Mouse (Mus musculus): ENCODE results near the gene Nog.

Gene Nog

DNA sequence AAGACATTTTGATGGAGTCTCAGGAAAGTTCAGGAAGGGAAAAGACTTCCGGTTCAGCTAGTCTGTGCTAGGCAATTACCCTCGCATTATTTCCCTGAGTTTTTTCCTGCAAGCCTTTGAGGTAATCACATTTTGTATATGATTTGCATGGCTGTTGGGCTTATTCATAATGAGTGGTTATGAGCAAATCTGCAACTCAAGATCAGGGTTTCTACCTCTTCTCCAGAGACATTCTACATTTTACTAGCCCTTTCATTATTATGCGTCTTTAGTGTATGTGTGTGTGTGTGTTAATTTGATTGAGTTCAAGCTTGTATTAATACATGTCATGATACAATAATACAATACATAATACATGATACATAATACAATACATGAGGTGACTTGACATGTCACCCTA is 34.6 kb downstream of the Nog start:
- no peak for DNase-seq (ENCODE audit: low spot score)

GRCm38 (mm10) chr11:89265080-89265479 is 37.1 kb downstream of the Nog start:
- DNase-seq (ENCODE audit: low spot score): no peak

GRCm38 (mm10) chr11:89259338-89259915 is 42.7 kb downstream of the Nog start:
- no peak for DNase-seq (ENCODE audit: low spot score)

GRCm38 (mm10) chr11:89257893-89258292 is 44.2 kb downstream of the Nog start:
- no peak for DNase-seq (ENCODE audit: low spot score)

- DNase-seq (ENCODE audit: low spot score): no peak
These were observed 48.2 kb downstream of the Nog start for GRCm38 (mm10) chr11:89253973-89254372.
